Mouse (Mus musculus) MN1 (cell line): ENCODE results near the gene Olfr1344.
"Not testable (repeated sequence)": the region's sequence is repeated elsewhere in the genome, so short reads cannot be mapped to it uniquely, and the experiment has no call there.

ENCODE experiments used
- DNase-seq: peaks from one replicate; pipeline ENCODE4 v3.0.0-alpha.2; 2016; ENCODE audit warnings: low spot score

Olfr1344 gene

DNA sequence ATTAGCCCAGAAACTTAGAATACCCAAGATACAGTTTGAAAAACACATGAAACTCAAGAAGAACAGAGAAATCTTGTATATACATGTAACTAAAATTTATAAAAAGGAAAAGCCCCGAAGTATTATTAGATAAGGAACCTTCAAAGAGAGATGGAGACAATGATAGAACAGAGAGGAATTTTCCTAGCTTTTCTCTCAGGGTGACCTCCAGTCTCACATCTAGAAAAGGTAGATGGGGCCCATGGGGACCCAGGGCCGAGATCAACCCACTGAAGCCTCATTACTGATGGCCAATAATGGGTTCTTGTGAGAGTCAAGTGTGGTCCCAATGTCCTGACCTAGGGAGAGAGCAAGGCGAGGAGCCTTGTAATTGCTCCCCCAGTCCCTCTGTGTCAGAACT is at the start of gene Olfr1344:
TSS of gene Olfr1344 (plus strand) at position 301 of the 400 bp plus-strand sequence.
- no peak for DNase-seq

DNA sequence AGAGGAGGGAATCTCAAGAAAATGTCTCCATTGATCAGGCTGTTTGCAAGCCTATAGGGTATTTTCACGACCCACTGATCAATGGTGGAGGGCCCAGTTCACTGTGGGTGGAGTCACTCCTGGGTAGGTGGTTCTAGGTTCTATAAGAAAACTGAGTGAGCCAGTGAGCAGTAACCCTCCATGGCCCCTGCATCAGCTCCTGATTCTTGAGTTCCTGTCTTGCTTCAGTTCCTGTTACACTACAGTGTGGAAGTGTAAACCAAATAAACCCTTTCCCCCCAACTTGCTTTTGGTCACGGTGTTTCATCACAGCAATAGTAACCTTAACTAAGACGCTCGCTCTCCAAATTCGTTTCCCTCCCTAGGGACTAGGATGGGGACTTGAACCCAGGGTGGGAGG is 49.5 kb upstream of the Olfr1344 start:
- DNase-seq = no peak

DNA sequence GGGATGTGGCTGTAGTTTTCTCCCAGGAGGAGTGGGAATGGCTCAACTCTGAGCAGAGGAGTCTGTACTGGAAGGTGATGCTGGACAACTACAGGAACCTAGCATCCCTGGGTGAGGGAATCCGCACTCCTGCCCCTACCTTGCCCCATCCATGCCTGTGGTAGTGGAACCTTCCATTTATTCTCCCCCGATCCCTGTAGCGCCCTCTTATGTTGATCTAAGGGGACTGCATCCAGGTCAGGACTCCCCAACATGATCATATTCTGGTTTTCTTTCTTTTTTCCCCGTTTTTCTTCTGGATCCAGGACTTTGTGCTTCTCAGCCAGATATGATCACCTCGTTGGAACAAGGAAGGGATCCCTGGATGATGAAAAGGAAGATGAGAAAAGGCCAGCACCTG is 49.0 kb upstream of the Olfr1344 start:
- DNase-seq = no peak

DNA sequence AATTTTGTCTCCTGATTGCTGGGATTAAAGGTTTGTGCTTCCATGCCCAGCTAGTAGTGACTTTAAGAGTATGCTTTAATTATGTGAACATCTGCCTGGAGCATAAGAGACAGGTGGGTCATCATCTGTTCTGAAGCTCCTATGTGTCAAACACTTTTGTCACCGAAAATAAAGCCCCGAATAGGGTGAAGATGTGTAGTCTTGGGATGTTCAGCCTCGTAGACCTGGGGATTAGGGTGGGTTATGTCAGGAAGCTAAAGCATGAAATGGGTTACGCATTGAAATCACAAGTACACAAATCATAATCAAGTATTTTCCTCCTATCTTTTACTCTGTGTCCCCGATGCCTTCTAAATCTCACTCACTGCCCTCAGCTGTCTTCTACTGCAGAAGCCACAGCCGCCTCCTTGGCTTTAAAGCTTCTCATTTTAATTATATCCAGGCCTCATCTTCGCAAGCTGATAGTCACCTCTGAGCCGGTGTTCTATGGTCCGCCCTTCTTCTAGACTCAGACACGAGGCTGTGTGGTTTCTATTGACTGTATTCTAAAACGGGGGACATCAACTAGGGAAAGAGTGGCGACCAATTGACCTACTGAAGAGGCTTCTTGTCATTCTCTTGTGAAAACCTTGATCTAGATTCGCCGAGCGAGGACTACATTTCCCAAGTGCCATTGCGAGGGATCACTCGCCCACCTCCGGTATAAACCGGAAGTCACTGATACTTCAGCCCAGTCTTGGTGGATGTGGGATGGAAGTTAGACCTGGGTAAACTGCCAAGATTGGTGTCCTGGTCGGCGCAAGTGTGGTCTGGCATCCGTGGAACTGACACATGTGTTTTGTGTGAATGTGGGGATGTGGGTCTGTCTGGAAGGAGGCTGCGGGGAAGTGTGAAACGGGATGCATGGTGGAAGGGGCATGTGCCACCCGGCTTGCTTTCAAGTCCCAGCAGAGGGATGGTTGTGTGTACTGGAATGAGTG is 40.2 kb upstream of the Olfr1344 start, which contains the start of gene Smim17:
TSS of gene Smim17 (plus strand) at position 720 of the 980 bp plus-strand sequence.
- DNase-seq = peak; percentile 70

DNA sequence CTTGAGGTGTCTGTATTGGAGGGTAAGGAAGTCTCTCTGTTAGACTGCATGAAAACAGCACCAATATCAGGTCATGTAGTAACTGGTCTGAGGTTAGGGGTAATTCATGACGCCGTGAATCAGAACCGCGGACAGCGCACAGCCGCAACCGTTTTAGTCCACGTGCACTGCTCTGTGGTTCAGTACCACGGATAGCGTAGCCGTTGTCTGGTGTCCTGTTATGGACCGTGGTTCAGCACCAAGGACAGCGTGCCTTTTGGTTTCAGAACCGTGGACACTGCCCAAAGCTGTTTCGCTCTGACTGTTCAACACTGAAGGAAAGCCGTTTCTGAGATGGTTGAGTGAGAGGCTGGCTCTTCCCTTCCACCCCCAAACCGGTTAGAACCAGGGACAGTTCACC is 28.4 kb upstream of the Olfr1344 start, which contains the start of gene Gm20715:
TSS of gene Gm20715 (plus strand) at position 235 of the 400 bp plus-strand sequence.
- no peak for DNase-seq

DNA sequence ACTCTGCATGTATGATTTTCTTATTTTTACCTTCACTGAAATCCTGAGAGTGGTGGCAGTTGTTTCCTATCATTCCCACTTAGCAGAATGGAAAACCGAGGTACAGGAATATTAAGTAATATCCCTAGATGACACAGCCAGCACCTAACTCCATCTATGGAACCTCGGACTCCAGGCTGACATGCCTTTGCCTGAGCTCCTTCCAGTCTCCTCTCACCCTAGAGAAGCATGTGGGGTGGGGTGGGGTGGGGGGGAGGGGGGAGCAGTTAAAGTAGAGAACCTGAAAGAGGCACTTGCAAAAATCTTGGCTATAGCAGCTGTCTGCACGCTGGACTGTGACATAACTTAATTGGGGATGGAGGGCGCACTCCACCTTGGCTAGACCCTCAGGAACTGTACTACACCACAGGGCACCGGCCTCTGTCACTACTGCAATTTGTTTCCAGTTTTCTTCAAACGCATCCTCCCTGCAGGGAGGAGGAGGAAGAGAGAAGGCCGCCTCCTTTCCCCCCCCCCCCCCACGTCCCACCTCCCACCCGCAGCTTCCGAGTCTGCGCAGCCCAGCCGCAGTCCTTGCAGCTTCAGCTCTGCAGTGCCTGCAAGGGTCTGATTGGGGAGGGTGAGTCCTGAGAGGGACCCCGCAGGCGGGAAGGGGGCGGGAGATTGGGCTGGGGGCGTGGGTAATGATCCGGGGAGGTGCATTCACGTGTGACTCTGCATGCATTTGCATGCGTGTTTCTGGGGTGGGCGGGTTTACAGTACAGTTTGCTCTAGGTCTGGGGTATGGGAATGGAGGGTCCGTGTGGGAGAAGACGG is 23.7 kb upstream of the Olfr1344 start:
- no peak for DNase-seq

DNA sequence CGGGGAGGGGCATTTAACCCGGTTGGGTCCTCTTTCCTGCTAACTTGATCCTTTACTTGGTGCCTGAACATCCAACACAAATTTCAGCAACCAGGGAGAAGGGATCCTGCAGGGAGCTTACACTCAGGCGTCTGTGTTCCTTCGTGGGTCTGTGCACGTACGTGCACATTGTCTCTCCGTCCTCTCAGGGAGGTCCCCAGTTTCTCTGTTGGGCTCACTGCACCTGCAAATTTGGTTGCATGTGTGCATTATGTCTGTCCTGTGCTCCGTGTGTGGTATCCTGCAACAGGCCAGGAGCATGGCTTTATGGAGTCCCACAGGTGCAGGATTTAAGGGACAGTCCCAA is 23.1 kb upstream of the Olfr1344 start:
- DNase-seq = no peak

DNA sequence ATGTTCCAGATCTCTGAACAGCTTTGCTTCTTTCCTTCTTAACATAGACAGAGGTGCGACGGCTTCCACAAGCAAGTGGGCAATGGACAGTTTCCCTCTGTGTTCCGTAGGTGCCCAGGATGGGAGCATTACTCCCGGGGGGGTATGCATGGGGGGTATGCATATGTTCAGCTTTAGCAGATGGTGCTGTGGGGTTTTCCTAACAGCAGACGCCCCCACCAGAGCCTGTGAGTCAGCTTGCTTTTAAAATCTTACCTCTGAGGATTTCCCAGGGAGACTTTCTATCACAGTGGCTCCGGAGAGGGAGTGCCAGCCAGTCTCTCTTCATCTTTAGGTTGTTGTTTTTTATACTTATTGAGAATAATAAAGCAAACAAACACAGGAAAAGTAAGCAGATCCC is 18.6 kb upstream of the Olfr1344 start:
- DNase-seq = no peak

DNA sequence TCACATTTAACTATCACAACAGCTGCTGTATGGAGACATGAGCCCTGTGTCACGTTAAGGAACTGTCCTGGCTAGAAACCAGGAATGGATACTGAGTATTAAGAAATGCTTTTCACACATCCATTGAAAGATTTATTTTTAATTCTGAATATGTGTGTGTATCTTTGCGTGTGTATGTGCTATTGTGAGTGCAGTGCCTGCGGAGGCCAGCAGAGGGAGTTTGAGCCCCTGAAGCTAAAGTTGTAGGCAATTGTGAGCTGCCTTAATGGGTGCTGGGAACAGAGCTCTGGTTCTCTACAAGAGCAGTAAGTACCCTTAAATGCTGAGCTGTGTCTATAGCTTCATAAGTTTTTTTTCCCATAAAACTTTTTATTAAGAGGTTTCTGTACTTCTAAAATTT is 9.1 kb upstream of the Olfr1344 start:
- DNase-seq = no peak

DNA sequence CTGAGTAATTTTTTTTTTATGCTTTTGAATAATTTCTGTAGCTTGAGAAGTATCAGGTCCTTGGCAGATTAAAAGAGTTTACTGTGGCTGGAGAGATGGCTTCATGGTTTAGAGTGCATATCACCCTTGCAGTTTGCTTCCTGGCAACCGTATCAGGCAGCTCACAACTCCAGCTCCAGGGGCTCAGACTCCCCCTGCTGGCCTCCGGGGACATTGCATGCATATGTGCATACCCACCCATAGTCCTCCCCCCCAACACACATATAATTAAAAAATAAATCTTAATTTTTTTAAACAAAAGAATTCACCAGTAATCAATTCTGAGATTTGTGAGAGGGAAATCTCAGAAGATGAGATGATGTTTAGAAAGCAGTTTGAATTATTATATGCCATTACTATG is 8.1 kb upstream of the Olfr1344 start:
- DNase-seq = no peak

DNA sequence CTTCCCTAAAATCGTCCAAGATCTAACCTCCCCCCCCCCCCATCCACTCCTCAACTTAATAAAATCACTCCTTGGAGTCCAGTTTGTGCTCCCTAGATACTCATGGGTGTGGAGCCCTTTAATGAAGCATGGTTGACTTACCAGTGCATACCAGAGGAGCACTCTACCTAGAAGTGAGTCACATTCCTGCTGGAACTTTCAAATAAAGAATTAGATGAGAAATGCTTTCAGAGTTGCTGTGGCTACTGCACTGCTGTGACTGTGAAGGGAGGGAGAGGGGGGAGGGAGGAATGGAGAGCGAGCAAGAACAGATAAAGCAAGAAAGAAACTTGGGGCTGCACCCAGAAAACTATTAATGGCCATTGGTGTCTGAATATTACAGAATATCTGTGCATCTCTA is 2.7 kb downstream of the Olfr1344 start:
- no peak for DNase-seq

DNA sequence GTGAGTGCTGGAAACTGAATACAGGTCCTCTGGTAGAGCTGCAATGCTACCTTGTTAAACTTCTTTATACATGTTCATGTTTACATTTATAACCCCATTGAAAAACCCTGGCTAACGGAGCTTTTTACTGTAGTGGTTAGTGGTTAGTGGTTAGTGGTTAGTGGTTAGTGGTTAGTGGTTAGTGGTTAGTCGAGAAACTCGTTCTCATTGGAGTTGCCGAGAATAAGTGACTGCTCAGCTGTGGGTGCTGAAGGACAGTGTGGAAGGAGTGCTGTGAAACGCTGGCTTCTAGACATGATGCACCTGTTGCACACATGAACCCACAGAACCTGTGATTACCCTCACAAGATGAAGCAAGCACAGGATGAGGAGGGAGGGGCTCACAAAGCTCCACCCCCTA is 9.3 kb downstream of the Olfr1344 start:
- DNase-seq = no peak

DNA sequence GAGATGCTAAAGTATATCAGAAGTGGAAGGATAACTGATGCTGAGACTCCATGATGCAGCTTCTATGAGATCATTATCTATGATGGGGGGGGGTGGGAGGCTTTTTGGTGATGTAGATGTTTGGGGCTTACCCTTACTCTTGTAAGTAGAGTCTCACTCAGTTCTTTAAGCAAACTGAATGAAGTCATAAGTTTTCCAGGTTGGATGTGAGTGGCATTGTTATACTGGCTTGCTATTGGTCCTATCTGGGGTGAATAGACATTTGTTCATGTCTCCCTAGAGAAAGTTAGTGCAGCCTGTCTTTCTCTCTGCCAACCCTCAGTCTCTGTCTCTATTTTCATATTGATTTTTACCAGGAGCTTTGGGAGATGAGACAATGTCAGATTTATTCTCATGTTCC is 17.4 kb downstream of the Olfr1344 start, which contains the start of gene Olfr1336:
TSS of gene Olfr1336 (plus strand) at position 301 of the 400 bp plus-strand sequence.
- DNase-seq = no peak

DNA sequence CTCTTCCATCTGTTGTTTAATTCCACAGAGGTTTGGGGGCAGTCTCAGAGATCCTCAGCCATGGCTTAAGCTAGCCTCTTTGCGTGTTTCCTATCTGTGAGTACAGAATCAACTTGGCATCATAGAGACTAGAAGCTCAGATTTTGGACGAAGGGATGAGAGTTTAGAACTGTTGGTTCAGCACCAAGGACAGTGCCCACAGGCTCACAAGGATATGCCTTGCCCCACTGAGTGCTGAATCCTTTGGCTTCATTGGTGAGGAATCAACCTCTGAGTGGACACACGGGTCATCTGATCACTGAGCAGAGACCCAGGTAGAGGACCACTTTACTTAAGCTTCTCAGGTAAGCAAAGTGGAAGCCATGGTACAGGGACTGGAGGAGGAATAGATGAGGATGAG is 17.9 kb downstream of the Olfr1344 start:
- no peak for DNase-seq

DNA sequence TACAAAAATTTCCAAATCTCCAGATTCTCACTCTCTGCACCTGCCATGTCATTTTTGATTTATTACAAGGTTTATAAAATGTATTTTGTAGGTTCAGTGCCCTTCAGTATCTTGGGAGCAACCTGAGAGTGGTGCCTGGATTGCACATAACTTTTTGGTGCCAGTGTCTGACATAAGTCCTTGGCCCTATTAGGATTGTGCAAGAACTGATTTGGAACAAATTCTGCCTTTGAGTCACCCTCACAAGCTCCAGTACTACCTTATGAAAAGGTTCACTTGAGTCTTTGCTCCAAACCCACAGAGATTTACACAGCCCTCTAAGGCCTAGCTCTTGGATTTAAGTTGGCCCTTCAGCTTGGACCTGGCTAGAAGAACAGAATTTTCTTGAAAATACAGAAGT is 28.5 kb downstream of the Olfr1344 start, which contains the start of gene Olfr1346:
TSS of gene Olfr1346 (plus strand) at position 151 of the 400 bp plus-strand sequence.
- no peak for DNase-seq

DNA sequence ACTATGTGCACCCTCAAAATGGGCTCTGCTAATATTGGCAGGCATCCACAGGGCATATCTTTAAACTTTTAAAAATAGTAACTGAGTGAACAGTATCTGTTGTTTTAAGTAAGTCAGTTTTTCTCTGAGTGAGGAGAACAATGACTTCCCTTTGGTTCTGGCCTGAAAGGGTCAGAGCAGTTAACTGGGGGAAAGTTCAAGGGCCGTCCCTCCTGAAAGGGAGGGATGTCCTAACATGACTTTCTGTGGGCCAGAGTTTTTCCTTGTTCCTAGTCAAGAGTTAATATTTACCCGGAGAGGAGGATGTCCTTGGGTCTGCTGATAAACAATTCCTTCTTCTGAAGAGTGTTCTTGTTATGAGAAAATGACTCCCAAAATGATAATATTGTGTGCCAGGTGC is 39.1 kb downstream of the Olfr1344 start:
- DNase-seq = not testable (repeated sequence)

DNA sequence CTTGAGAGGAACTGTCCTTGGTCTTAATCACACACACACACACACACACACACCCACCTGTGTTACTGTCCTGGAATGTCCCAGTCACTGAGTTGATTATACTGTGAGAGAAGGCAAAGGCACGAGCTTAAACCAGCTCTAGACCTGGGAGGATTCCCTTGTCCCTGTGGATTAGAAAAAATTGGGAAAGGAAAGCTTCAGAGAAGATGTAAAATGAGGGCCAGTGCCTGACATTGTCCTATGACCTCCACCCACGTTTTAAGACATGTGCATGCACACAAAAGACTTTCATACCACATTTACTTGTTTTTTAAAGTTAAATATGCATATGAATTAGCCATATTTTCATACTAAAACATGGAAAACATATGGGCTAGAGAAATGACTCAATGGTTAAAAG is 48.4 kb downstream of the Olfr1344 start, which contains the start of gene Olfr5:
TSS of gene Olfr5 (minus strand) at position 101 of the 400 bp plus-strand sequence.
- no peak for DNase-seq
